Mouse (Mus musculus) ES-E14 (cell line): ENCODE data around the gene Gm21764.
"Not testable (repeated sequence)": the region's sequence is repeated elsewhere in the genome, so short reads cannot be mapped to it uniquely, and the experiment has no call there.

Experiments
- HCFC1 ChIP-seq: IDR thresholded peaks from 2 replicates; pipeline ENCODE4 v1.6.1; 2012; ENCODE audit warnings: low read length, inconsistent platforms, borderline replicate concordance; ENCODE audit not compliant: insufficient read depth
- MAFK ChIP-seq: IDR thresholded peaks from 2 replicates; pipeline ENCODE4 v1.6.1; 2014; ENCODE audit warnings: mild to moderate bottlenecking, low read depth, low read length, inconsistent platforms; ENCODE audit not compliant: insufficient read depth
- ZC3H11A ChIP-seq: IDR thresholded peaks from 2 replicates; pipeline ENCODE4 v1.6.1; 2012; ENCODE audit warnings: low read depth, mild to moderate bottlenecking, inconsistent platforms, low read length, borderline replicate concordance
- ZNF384 ChIP-seq: IDR thresholded peaks from 2 replicates; pipeline ENCODE4 v1.6.1; 2012; ENCODE audit warnings: low read depth, low read length, inconsistent platforms

DNA sequence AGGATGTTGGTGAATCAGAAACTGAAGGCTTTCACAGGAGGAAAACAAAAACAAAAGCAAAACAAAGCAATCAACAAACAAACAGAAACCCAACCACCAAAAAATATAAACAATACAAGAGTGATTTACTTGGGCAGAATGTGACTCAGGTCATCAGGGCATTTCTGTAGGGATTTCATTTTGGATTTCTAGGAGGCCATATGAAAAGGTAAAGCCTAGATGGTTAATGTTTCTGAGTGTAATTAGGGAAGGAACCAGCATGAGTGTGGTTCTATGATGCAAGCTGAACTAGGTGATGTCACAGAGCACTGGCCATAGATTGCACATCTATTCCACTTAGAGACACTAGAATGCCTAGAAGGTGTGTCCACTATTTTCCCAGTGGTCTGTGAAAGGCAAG, 27.2 kb upstream of the Gm21764 start, which contains the start of gene Ssty1:
- not testable (repeated sequence) for TF ChIP-seq MAFK, ZC3H11A, ZNF384, HCFC1
